Mouse (Mus musculus) testis, postnatal 10 days (tissue): ENCODE results near the gene Arhgap4.

ENCODE experiments used
- DNase-seq: peaks from one replicate; pipeline ENCODE4 v3.0.0; 2021; ENCODE audit warnings: low spot score

Gene Arhgap4

GRCm38 (mm10) chrX:73921823-73922549, at the start of gene Arhgap4, which contains the start of gene Naa10:
TSS of gene Arhgap4 (minus strand) at chrX:73921870.
TSS of gene Naa10 (minus strand) at chrX:73921944.
- DNase-seq, result peak; percentile 90

- DNase-seq, result no peak
Measured at GRCm38 (mm10) chrX:73970781-73971180, 49.1 kb upstream of the Arhgap4 start.

GRCm38 (mm10) chrX:73969729-73970128, 48.1 kb upstream of the Arhgap4 start:
- DNase-seq, result no peak

GRCm38 (mm10) chrX:73969167-73969566, 47.5 kb upstream of the Arhgap4 start:
- DNase-seq, result no peak

GRCm38 (mm10) chrX:73967177-73968075, 45.8 kb upstream of the Arhgap4 start:
- DNase-seq, result peak; percentile 92

GRCm38 (mm10) chrX:73966248-73967176, 44.8 kb upstream of the Arhgap4 start, which contains the start of gene Hcfc1:
TSS of gene Hcfc1 (minus strand) at chrX:73966357.
- peak; percentile 90 for DNase-seq

- peak; percentile 59 for DNase-seq
Measured at GRCm38 (mm10) chrX:73965307-73965706, 43.6 kb upstream of the Arhgap4 start.

GRCm38 (mm10) chrX:73964363-73964762, 42.7 kb upstream of the Arhgap4 start:
- no peak for DNase-seq

GRCm38 (mm10) chrX:73954988-73955387, 33.3 kb upstream of the Arhgap4 start:
- DNase-seq, result no peak

- no peak for DNase-seq
Measured at GRCm38 (mm10) chrX:73952603-73953002, 30.9 kb upstream of the Arhgap4 start.

- no peak for DNase-seq
Measured at GRCm38 (mm10) chrX:73949341-73949740, 27.7 kb upstream of the Arhgap4 start.

GRCm38 (mm10) chrX:73948647-73949046, 27.0 kb upstream of the Arhgap4 start:
- peak; percentile 54 for DNase-seq

- no peak for DNase-seq
Measured at GRCm38 (mm10) chrX:73946896-73947295, 25.2 kb upstream of the Arhgap4 start.

- no peak for DNase-seq
Measured at GRCm38 (mm10) chrX:73942294-73942693, 20.6 kb upstream of the Arhgap4 start.

- DNase-seq, result no peak
Measured at GRCm38 (mm10) chrX:73941860-73942259, 20.2 kb upstream of the Arhgap4 start.

- no peak for DNase-seq
Measured at GRCm38 (mm10) chrX:73931871-73932270, 10.2 kb upstream of the Arhgap4 start.

GRCm38 (mm10) chrX:73930402-73931062, 8.9 kb upstream of the Arhgap4 start, which contains the start of gene Renbp:
TSS of gene Renbp (minus strand) at chrX:73930850.
- peak; percentile 83 for DNase-seq

- no peak for DNase-seq
Measured at GRCm38 (mm10) chrX:73922550-73922882, 846 bp upstream of the Arhgap4 start.

- no peak for DNase-seq
Measured at GRCm38 (mm10) chrX:73921285-73921822, 316 bp downstream of the Arhgap4 start.

GRCm38 (mm10) chrX:73918631-73919030, 3.0 kb downstream of the Arhgap4 start:
- DNase-seq, result no peak

- DNase-seq, result no peak
Measured at GRCm38 (mm10) chrX:73916945-73917344, 4.7 kb downstream of the Arhgap4 start.
